Mouse (Mus musculus): ENCODE results near the gene Eif4h. TPM values are rescaled to one million over a fixed set of nuclear protein-coding genes. Genes with fewer than 3 reads are reported as not detected.

The Eif4h gene
- polyA plus RNA-seq, 1 experiment from 2014 or later: 414 TPM

DNA sequence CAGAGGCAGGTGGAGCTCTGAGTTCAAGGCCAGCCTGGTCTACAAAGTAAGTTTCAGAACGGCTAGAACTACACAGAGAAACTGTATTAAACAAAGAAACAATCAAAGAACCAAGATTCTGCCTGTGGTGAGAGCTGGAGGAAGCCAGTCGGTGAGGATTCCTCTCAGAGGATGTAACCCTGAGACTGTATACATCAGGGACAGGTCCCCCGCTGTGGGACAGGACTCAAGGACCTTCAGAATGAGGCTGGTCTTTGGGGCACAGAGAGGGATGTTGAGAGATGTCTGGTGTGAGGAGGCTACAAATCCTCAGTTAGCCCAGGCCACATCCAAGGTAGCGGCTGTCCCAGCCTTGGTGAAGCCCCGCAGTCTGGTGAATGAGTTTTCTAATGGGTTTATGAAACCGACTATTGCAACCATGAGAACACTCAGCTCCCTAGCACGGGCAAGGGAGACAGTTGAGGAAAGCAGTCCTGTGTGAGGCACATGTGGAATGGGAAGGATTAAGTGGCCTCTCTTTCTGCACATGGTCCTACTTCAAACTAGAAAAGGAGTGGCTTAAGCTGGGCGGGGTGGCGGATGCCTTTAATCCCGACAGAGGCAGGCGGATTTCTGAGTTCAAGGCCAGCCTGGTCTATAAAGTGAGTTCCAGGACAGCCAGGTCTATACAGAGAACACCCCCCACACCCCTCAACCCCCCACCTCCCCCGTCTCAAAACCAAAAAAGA, 29.2 kb downstream of the Eif4h start:
- DNase-seq (ENCODE audit: low spot score): no peak

DNA sequence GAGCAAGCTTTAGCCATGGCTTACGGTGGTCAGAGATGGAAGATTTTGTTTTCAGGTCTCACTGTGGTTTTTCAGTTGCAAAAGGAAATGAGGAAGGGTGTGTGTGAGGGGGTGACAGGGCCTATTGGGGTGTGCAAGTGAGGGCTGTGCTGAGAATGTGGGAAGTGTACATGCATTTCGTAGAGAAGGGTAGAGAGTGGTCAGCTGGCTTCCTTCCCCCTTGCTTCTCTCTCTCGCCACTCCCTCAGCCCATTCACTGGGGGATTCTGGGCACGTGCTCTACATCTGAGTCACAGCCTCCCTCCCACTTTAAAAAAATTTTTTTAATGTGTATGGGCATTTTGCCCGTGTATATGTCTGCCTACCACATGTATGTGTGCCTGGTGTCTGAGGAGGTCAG, 32.2 kb downstream of the Eif4h start:
- DNase-seq (ENCODE audit: low spot score): no peak

DNA sequence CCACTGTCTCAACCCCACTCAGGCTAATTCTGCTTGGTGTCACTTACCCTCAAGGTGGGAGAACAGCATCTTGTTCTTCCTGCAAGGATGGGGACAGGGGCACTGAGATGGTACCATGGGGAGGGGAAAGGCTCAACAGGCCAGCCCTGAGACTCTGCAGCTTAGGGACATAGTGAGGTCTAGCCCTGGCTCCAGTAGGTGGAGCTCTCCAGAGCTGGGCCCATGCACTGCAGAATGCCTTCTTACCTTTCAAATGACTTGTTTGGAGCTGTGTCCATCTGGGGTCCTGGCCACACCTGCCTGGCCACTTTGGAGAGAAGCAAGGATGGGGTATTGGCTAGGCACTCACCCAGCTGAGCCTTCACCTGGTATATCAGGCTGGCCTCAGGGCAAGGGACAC, 33.0 kb downstream of the Eif4h start:
- DNase-seq (ENCODE audit: low spot score): no peak

DNA sequence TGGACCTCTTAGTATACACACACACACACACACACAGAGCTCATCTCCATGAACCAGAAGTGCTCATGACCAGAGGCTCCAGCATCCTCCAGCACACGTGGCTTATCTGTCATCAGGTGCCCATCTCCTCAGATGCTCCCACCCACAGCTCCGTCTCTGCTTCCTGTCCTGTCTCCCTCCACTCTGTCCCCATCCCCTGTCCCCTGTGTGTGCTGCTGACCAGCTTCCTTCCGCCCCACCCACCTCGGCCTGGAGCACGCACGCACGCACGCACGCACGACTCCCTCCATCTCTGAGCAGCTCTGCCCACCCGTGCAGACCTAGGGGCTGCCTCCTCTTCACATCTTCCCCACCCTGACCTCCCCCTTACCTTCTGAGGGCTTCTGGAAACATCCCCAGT, 34.9 kb downstream of the Eif4h start:
- DNase-seq (ENCODE audit: low spot score): no peak

DNA sequence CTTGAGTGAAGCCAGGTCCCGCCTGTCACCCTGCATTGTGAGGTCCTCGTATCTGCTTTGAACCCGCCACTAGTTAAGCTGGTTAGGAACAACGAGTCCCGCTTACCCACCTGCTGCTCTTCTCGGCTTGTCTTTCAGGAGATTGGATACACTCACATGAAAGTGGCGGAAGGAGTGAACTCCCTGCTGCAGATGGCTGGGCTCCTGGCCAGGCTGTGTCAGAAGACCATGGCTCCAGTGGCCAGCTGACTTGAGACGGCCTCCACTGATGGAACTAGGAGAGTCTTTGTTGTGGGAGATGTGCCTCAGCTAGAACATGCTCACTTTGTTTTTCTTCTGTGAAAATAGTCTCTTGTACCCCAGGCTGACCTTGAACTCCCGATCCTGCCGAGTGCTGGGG, 41.6 kb downstream of the Eif4h start:
- DNase-seq (ENCODE audit: low spot score): no peak

DNA sequence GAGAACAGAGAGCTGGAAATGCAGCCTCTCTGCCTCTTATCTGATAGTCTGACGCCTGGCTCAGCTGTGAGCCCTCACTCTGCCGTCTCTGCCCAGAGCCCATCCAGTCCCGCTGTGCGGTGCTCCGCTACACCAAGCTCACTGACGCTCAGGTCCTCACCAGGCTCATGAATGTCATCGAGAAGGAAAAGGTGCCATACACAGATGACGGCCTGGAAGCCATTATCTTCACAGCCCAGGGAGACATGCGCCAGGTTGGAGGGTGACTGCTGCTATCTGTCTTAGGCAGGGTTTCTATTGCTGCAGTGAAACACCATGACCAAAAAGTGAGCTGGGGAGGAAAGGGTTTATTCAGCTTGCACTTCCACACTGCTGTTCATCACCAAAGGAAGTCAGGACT, 46.2 kb downstream of the Eif4h start:
- no peak for DNase-seq (ENCODE audit: low spot score)

DNA sequence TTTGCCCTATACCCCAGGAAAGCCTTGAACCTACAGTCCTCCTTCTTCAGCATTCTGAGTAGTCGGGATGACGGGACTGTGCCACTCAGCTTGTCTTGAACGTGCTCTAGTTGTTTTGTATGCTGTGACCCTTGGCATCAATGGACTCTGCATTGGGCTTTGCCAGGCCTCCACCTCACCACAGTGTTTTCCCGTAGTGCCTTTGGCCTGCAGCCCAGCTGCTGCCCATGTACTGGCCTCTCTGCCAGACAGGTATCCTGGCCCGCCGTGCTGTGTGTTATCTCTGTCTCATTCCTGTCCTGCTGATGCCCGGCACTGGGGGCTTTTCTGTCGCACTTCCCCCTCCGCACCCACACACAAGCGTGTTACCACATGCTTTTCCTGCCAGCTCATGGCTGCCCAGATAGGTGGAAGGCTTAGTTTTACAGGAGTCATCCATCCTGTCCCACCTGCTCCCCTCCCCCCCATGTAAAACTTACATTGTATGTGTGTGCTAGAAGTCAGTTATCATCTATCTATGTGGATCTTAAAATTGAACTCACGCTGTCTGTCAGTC, 47.2 kb downstream of the Eif4h start:
- no peak for DNase-seq (ENCODE audit: low spot score)

DNA sequence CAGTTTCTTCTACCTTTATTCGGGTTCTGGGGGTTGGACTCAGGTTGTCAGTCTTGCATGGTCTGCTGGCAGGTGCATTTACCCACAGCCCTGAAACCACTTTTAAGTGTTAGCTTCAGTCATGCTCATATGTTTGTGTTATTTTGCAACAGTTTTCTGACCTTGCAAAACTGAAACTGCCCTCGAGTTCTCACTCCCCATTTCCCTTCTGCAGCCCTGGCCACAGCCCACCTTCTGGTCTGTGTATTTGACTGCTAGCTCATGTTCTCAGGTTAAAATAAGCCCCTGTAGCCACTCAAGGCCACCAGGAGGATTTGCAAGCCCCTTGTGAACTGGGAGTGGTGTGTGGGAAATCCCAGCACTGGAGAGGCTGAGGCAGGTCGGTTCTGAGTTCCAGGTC, 49.4 kb downstream of the Eif4h start:
- no peak for DNase-seq (ENCODE audit: low spot score)

DNA sequence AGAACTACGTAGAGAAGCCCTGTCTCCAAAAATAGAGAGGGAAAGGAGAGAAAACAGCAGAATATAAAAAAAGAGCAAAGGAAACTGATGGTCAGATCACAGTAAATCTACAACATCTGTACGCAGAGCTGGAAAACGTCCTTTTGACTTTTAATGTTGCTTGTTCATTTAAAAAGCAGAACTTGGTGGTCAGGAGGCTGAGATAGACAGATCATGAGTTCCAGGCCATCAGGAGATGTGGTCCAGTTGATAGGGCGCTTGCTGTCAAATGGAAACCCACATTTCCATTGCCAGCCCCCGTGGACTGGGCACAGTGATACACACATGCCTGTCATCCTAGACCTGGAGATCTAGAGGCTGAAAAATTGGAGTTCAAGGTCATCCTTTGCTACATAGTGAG, 54.5 kb downstream of the Eif4h start:
- DNase-seq (ENCODE audit: low spot score): no peak

DNA sequence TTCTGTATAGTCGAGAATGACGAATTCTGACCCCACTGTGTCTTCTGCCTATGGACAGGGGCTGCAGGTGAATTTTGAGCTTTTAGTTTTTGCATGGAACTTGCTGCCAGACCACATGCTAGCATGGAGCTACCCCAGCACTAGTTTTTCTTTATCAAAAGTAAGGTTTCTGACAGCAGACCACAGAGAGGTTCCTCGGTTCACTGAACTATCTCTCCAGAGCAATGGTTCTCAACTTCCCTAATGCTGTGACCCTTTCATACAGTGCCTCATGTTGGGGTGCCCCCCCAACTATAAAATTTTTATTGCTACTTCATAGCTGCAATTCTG, 55.4 kb downstream of the Eif4h start:
- no peak for DNase-seq (ENCODE audit: low spot score)

DNA sequence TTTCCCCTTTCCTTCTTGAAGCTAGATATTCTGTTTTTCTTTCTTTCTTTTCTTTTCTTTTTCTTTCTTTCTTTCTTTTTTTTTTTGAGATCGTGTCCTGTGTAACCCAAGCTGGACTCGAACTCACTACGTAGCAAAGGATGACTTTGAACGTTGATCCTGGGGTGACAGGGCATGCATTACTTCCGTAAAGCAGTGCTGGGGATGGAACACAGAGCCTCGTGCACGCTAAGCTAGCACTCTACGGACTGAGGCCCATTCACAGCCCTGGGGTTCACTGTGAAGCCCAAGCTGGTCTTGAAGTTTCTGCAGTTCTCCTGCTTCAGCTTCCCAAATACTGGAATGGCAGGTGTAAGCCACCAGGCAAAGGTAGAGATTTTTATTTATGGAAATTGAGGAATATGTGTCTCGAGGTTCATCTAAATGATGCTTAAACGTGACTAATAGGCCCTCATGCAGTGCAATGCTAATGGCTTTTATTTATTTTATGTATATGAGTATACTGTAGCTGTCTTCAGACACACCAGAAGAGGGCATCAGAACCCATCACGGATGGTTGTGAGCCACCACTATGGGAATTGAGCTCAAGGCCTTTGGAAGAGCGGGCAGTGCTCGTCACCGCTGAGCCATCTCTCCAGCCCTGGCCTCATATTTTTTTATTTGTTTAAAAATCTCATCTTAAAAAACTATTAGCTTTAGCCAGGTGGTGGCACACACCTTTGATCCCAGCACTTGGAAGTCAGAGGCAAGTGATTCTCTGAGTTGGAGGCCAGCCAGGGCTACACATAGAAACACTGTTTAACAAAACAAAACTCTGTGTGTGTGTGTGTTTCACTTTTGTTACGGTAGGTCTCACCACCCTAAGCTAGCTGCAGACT, 56.0 kb downstream of the Eif4h start:
- DNase-seq (ENCODE audit: low spot score): no peak

DNA sequence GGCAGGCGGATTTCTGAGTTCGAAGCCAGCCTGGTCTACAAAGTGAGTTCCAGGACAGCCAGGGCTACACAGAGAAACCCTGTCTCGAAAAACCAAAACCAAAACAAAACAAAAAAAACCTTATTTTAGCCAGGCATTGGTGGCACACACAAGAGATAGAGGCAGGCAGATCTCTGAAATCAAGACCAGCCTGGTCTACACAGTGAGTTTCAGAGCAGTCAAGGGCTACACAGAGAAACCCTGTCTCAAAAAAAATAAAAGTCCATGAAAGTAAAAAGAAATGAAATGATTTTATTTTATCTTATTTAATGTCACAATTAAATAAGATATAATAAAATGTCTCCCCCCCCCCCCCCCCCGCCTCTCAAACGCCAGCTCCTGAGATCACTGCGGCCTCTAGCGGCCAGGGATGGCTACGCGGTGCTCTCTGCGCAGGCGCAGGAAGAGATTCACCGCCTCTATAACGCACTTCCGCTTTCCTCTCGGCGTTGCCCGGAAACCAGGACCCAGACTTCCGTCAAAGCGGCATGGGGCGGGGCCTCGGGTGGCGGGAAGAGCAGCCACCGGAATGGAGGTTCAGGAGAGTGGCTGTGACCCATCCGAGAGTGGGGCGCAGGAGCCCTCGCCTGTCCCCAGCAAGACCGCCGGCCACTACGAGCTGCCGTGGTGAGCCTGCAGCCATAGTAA, 56.9 kb downstream of the Eif4h start:
- DNase-seq (ENCODE audit: low spot score): peak; percentile 98

DNA sequence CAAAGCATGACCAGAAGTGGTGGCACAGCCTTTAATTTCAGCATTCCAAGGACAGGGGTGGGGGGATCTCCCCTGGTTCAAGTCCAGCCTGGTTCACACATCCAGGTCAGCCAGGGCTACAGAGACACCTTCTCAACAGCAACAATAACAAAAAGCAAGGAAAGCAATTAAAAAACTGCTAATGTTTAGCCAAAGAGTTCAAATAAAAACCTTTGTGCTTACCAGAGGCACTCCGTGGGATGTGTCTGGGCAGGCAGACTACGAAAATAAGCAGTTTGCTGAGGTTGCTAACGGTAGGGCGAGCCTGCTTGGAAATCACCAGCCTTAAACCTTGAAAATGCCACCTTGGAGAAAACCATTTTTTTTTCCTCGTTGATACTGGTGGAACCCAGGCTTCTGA, 58.1 kb downstream of the Eif4h start, which contains the start of gene Rfc2:
TSS of gene Rfc2 (plus strand) at position 221 of the 400 bp plus-strand sequence.
- no peak for DNase-seq (ENCODE audit: low spot score)

DNA sequence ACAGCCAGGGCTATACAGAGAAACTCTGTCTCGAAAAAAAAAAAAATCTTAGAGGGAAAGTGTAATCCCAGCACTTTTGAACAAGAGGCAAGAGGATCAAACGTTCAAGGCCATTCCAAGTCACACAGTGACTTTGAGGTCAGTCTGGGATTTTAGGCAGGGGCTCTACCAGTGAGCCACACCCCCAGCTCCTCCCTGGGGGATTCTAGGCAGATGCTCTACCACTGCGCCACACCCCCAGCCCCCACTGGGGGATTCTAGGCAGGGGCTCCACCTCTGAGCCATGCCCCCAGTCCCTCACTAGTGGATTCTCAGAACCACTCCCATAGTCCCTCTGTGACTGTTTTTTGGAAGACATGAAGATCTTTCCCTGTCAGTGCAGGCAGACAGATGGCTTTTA, 60.2 kb downstream of the Eif4h start:
- no peak for DNase-seq (ENCODE audit: low spot score)

DNA sequence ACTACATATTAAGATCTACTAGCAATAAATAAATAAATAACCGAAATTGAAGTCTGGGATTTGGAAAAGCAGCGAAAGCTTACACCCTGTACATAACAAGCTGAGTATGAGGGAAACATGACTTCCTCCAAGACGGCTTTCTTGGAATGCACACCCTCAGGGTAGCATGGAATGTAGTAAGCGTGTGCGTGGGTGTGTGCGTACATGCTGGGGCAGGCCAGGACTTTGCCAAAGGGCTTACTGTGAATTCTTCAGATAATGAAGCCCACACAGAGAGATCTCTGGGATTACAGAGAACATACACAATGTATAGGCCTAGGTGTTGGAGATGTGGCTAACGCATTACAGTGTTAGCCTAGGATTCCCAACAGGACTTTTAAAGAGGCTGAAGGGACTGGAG, 61.8 kb downstream of the Eif4h start:
- DNase-seq (ENCODE audit: low spot score): no peak

DNA sequence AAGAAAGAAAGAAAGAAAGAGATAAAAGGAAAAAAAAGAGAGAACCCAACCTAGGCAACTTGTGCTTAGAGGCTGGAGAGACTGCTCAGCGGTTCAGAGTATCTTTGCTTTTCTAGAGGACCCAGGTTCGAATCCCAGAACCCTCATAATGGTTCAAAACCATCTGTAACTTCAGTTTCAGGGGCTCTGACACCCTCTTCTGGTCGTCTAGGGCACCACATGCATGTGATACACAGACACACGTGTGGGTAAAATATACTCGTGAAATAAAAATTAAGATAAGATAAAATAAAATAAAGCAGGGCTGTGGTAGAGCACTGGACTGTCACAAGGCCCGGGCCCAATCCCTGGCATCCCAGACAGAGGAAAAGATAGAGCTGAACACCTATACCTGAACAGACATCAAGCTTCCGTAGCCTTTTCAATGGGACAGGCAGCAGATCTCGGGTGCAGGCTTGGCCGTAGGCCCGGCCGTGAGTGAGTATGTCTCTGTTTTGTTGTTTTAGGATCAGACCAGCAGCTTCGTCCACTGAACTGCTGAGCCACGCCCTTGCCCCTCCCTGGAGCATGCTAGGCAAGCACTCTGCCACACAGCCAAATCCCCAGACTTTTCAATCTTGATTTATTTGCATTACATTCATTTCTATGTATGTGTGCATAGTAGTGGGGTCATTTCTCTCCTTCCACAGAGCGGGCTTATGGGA, 62.6 kb downstream of the Eif4h start:
- no peak for DNase-seq (ENCODE audit: low spot score)

DNA sequence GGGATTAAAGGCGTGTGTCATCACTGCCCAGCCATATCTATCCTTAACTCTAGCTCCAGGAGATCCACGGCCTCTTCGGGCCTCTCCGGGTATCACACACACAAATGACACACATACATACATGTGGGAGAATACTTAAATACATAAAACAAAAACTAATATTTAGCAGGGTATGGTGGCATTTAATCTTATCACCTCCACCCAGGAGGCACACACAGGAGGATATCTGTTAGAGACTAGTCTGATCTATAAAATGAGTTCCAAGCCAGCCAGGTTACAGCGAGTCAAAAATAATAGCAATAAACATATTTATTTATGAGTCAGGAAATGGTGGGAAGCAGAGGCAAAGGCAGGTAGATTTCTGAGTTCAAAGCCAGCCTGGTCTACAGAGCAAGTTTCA, 63.5 kb downstream of the Eif4h start:
- DNase-seq (ENCODE audit: low spot score): no peak

DNA sequence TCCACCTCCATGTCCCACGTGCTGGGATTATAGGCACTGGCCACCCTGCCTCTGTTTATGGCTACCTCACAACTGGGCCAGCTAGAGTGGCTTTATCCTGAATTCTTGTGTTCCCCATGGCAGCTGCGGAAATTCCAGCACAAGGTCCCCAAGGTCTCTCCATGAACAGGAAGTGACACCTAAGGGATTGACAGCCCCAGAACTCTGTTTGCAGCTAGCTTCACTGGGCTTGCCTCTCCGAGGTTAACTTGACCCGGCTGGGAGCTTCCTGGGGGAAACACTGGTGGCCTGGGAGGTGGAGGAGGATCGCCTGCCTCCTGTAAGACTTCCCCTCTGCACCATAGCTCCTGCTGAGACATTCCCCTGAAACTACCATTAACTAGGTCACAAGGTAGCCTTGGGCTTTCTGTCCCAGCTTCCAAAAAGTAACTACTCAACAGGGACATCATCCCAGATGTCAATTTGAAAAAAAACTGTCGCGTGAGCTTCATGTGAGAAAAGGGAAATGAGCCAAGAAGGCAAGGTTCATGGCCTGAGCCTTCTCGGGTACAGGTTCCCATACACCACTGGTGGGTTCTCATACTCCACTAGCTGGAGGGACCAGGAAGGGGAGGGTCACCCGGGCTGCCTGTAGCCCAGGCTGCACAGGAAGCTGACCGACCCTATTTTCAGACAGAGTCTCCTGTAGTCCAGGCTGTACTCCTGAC, 66.6 kb downstream of the Eif4h start:
- DNase-seq (ENCODE audit: low spot score): no peak

DNA sequence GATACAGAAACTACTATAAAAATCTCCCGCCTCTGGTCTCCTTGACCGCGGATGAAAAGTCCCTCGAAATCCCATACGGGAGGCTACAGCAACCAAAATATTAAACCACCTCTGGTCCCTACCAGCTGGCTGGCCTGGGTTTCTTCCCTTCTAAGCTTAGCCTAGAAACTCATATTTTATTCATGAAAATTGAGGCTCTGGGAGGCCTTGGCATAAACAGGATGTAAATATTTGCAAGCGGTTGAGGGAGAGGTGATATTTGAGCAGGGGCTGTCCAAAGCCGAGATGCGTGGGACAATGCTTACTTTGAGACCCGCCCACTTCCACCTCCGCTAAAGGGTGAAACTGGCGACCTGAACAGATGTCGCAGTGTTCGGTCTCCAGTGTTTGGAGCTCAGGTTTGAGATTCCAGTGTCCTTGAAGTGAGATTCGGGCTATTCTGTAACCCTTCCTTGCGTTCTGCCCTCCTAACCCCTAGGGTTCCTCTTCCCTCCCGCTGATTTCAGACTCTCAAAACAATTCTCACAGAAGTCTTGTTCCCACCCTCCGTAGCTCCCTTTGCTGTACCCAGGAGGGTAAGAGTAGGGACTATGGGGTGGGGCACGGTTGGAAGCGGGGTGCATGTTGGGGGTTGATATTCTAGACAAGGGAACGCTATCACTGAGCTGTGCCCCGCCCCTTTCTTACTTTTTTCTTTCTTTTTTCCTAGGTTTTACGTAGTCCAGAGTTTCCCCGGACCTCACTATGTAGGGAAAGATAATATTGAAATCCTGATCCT, 67.4 kb downstream of the Eif4h start:
- DNase-seq (ENCODE audit: low spot score): peak; percentile 54
